Mouse (Mus musculus): ENCODE measurements around the gene Cenpe. TPM values are rescaled to one million over a fixed set of nuclear protein-coding genes. Genes with fewer than 3 reads are reported as not detected.

The Cenpe gene
- polyA plus RNA-seq, 1 experiment: 2.2 TPM

- TF ChIP-seq POLR2A (IDR thresholded peaks at IDR 0.05; ENCODE audit: low read depth, low read length) (no peak), CTCF (IDR thresholded peaks at IDR 0.05; ENCODE audit: extremely low read depth, insufficient read depth, insufficient read length, insufficient replicate concordance) (no peak)
- Histone ChIP-seq H3K4me3 (ENCODE audit: extremely low read depth, insufficient read depth, insufficient read length) (no peak overlapping the region), H3K27ac (ENCODE audit: insufficient read depth, low read length) (no peak overlapping the region), H3K27me3 (ENCODE audit: control insufficient read depth, insufficient read depth, low read length) (no peaks in the 10 kb centered on the region), H3K4me1 (ENCODE audit: control insufficient read depth, insufficient read depth, insufficient read length) (no peaks in the 10 kb centered on the region), H3K36me3 (ENCODE audit: control insufficient read depth, insufficient read depth, low read length) (peaks cover 7% of the 10 kb centered on the region)
- no peak for DNase-seq (ENCODE audit: low read depth in 1 of 2, low spot score in 2 of 2)
These were observed 42.4 kb downstream of the Cenpe start for GRCm38 (mm10) chr3:135254784-135255183.

GRCm38 (mm10) chr3:135258919-135259318 lies 46.6 kb downstream of the Cenpe start:
- WGBS: 95% methylated on average over 10 of the region's 10 CpGs
- no peak overlapping the region for H3K27ac ChIP-seq (ENCODE audit: insufficient read depth, low read length)
- H3K4me1 ChIP-seq (ENCODE audit: control insufficient read depth, insufficient read depth, insufficient read length): no peaks in the 10 kb centered on the region
- H3K36me3 ChIP-seq (ENCODE audit: control insufficient read depth, insufficient read depth, low read length): peaks cover 6% of the 10 kb centered on the region
- no peak for DNase-seq (ENCODE audit: low read depth in 1 of 2, low spot score in 2 of 2)
- H3K4me3 ChIP-seq (ENCODE audit: extremely low read depth, insufficient read depth, insufficient read length): no peak overlapping the region
- no peak for TF ChIP-seq CTCF (IDR thresholded peaks at IDR 0.05; ENCODE audit: extremely low read depth, insufficient read depth, insufficient read length, insufficient replicate concordance)
- TF ChIP-seq POLR2A (IDR thresholded peaks at IDR 0.05; ENCODE audit: low read depth, low read length): no peak
- no peaks in the 10 kb centered on the region for H3K27me3 ChIP-seq (ENCODE audit: control insufficient read depth, insufficient read depth, low read length)

GRCm38 (mm10) chr3:135260233-135260632 lies 47.9 kb downstream of the Cenpe start:
- Histone ChIP-seq H3K36me3 (ENCODE audit: control insufficient read depth, insufficient read depth, low read length) (peaks cover 6% of the 10 kb centered on the region), H3K4me3 (ENCODE audit: extremely low read depth, insufficient read depth, insufficient read length) (no peak overlapping the region), H3K27ac (ENCODE audit: insufficient read depth, low read length) (no peak overlapping the region), H3K4me1 (ENCODE audit: control insufficient read depth, insufficient read depth, insufficient read length) (no peaks in the 10 kb centered on the region), H3K27me3 (ENCODE audit: control insufficient read depth, insufficient read depth, low read length) (no peaks in the 10 kb centered on the region)
- no peak for DNase-seq (ENCODE audit: low read depth in 1 of 2, low spot score in 2 of 2)
- WGBS: 96% methylated on average over 7 of the region's 7 CpGs
- TF ChIP-seq CTCF (IDR thresholded peaks at IDR 0.05; ENCODE audit: extremely low read depth, insufficient read depth, insufficient read length, insufficient replicate concordance) (no peak), POLR2A (IDR thresholded peaks at IDR 0.05; ENCODE audit: low read depth, low read length) (no peak)

GRCm38 (mm10) chr3:135268616-135269015 lies 56.3 kb downstream of the Cenpe start:
- WGBS: 90% methylated on average over 5 of the region's 5 CpGs
- no peak for TF ChIP-seq POLR2A (IDR thresholded peaks at IDR 0.05; ENCODE audit: low read depth, low read length)
- TF ChIP-seq CTCF (IDR thresholded peaks at IDR 0.05; ENCODE audit: extremely low read depth, insufficient read depth, insufficient read length, insufficient replicate concordance): no peak
- Histone ChIP-seq H3K4me3 (ENCODE audit: extremely low read depth, insufficient read depth, insufficient read length) (no peak overlapping the region), H3K27ac (ENCODE audit: insufficient read depth, low read length) (no peak overlapping the region), H3K4me1 (ENCODE audit: control insufficient read depth, insufficient read depth, insufficient read length) (no peaks in the 10 kb centered on the region), H3K36me3 (ENCODE audit: control insufficient read depth, insufficient read depth, low read length) (no peaks in the 10 kb centered on the region), H3K27me3 (ENCODE audit: control insufficient read depth, insufficient read depth, low read length) (no peaks in the 10 kb centered on the region)
- no peak for DNase-seq (ENCODE audit: low read depth in 1 of 2, low spot score in 2 of 2)

GRCm38 (mm10) chr3:135269391-135269990 lies 57.2 kb downstream of the Cenpe start:
- H3K27me3 ChIP-seq (ENCODE audit: control insufficient read depth, insufficient read depth, low read length): no peaks in the 10 kb centered on the region
- WGBS: 93% methylated on average over 10 of the region's 10 CpGs
- no peak overlapping the region for H3K27ac ChIP-seq (ENCODE audit: insufficient read depth, low read length)
- no peaks in the 10 kb centered on the region for H3K4me1 ChIP-seq (ENCODE audit: control insufficient read depth, insufficient read depth, insufficient read length)
- H3K4me3 ChIP-seq (ENCODE audit: extremely low read depth, insufficient read depth, insufficient read length): no peak overlapping the region
- DNase-seq (ENCODE audit: low read depth in 1 of 2, low spot score in 2 of 2): no peak
- TF ChIP-seq POLR2A (IDR thresholded peaks at IDR 0.05; ENCODE audit: low read depth, low read length): no peak
- no peak for TF ChIP-seq CTCF (IDR thresholded peaks at IDR 0.05; ENCODE audit: extremely low read depth, insufficient read depth, insufficient read length, insufficient replicate concordance)
- no peaks in the 10 kb centered on the region for H3K36me3 ChIP-seq (ENCODE audit: control insufficient read depth, insufficient read depth, low read length)

GRCm38 (mm10) chr3:135272627-135273026 lies 60.3 kb downstream of the Cenpe start:
- no peaks in the 10 kb centered on the region for H3K36me3 ChIP-seq (ENCODE audit: control insufficient read depth, insufficient read depth, low read length)

GRCm38 (mm10) chr3:135273047-135273446 lies 60.7 kb downstream of the Cenpe start:
- no peaks in the 10 kb centered on the region for H3K27me3 ChIP-seq (ENCODE audit: control insufficient read depth, insufficient read depth, low read length)
- H3K4me1 ChIP-seq (ENCODE audit: control insufficient read depth, insufficient read depth, insufficient read length): no peaks in the 10 kb centered on the region
- H3K36me3 ChIP-seq (ENCODE audit: control insufficient read depth, insufficient read depth, low read length): no peaks in the 10 kb centered on the region
- 91% methylated on average over 13 of the region's 13 CpGs for whole genome bisulfite sequencing
- no peak overlapping the region for H3K4me3 ChIP-seq (ENCODE audit: extremely low read depth, insufficient read depth, insufficient read length)
- H3K27ac ChIP-seq (ENCODE audit: insufficient read depth, low read length): no peak overlapping the region
- TF ChIP-seq CTCF (IDR thresholded peaks at IDR 0.05; ENCODE audit: extremely low read depth, insufficient read depth, insufficient read length, insufficient replicate concordance): no peak
- no peak for TF ChIP-seq POLR2A (IDR thresholded peaks at IDR 0.05; ENCODE audit: low read depth, low read length)
- no peak for DNase-seq (ENCODE audit: low read depth in 1 of 2, low spot score in 2 of 2)

More at GRCm38 (mm10) chr3:135272627-135273026, 60.3 kb downstream of the Cenpe start:
- DNase-seq (ENCODE audit: low read depth in 1 of 2, low spot score in 2 of 2): no peak
- no peaks in the 10 kb centered on the region for H3K4me1 ChIP-seq (ENCODE audit: control insufficient read depth, insufficient read depth, insufficient read length)
- no peak for TF ChIP-seq CTCF (IDR thresholded peaks at IDR 0.05; ENCODE audit: extremely low read depth, insufficient read depth, insufficient read length, insufficient replicate concordance)
- no peak for TF ChIP-seq POLR2A (IDR thresholded peaks at IDR 0.05; ENCODE audit: low read depth, low read length)
- H3K4me3 ChIP-seq (ENCODE audit: extremely low read depth, insufficient read depth, insufficient read length): no peak overlapping the region
- 91% methylated on average over 12 of the region's 12 CpGs for WGBS
- no peak overlapping the region for H3K27ac ChIP-seq (ENCODE audit: insufficient read depth, low read length)
- H3K27me3 ChIP-seq (ENCODE audit: control insufficient read depth, insufficient read depth, low read length): no peaks in the 10 kb centered on the region
